Mouse (Mus musculus): Measurements from ENCODE around the gene Nudt7.

The Nudt7 gene

GRCm38 (mm10) chr8:114133510-114134362 lies at the start of gene Nudt7:
Nudt7 (plus strand) TSS chr8:114133557.
- DNase-seq (ENCODE audit: inconsistent age in 2 of 2, low spot score in 1 of 2): peak; percentile 94 to 97

- no peak for DNase-seq (ENCODE audit: inconsistent age in 2 of 2, low spot score in 1 of 2)
Measured at GRCm38 (mm10) chr8:114087932-114088331, 45.4 kb upstream of the Nudt7 start.

- peak in 1 of 2 experiments; percentile 50 for DNase-seq (ENCODE audit: inconsistent age in 2 of 2, low spot score in 1 of 2)
Measured at GRCm38 (mm10) chr8:114090736-114091135, 42.6 kb upstream of the Nudt7 start.

- no peak for DNase-seq (ENCODE audit: inconsistent age in 2 of 2, low spot score in 1 of 2)
Measured at GRCm38 (mm10) chr8:114093321-114093720, 40.0 kb upstream of the Nudt7 start.

- DNase-seq (ENCODE audit: inconsistent age in 2 of 2, low spot score in 1 of 2): peak; percentile 7 to 90
Measured at GRCm38 (mm10) chr8:114094526-114094925, 38.8 kb upstream of the Nudt7 start.

- no peak for DNase-seq (ENCODE audit: inconsistent age in 2 of 2, low spot score in 1 of 2)
Measured at GRCm38 (mm10) chr8:114100561-114101206, 32.7 kb upstream of the Nudt7 start.

- no peak for DNase-seq (ENCODE audit: inconsistent age in 2 of 2, low spot score in 1 of 2)
Measured at GRCm38 (mm10) chr8:114103401-114103800, 30.0 kb upstream of the Nudt7 start.

- peak in 1 of 2 experiments; percentile 43 for DNase-seq (ENCODE audit: inconsistent age in 2 of 2, low spot score in 1 of 2)
Measured at GRCm38 (mm10) chr8:114105971-114106370, 27.4 kb upstream of the Nudt7 start.

GRCm38 (mm10) chr8:114109365-114110140 lies 23.8 kb upstream of the Nudt7 start:
- DNase-seq (ENCODE audit: inconsistent age in 2 of 2, low spot score in 1 of 2): no peak

- no peak for DNase-seq (ENCODE audit: inconsistent age in 2 of 2, low spot score in 1 of 2)
Measured at GRCm38 (mm10) chr8:114115076-114115475, 18.3 kb upstream of the Nudt7 start.

GRCm38 (mm10) chr8:114116049-114116448 lies 17.3 kb upstream of the Nudt7 start:
- DNase-seq (ENCODE audit: inconsistent age in 2 of 2, low spot score in 1 of 2): no peak

- no peak for DNase-seq (ENCODE audit: inconsistent age in 2 of 2, low spot score in 1 of 2)
Measured at GRCm38 (mm10) chr8:114117439-114117838, 15.9 kb upstream of the Nudt7 start.

GRCm38 (mm10) chr8:114121781-114122180 lies 11.6 kb upstream of the Nudt7 start:
- DNase-seq (ENCODE audit: inconsistent age in 2 of 2, low spot score in 1 of 2): peak; percentile 59 to 78

GRCm38 (mm10) chr8:114123611-114124010 lies 9.7 kb upstream of the Nudt7 start:
- DNase-seq (ENCODE audit: inconsistent age in 2 of 2, low spot score in 1 of 2): no peak

- DNase-seq (ENCODE audit: inconsistent age in 2 of 2, low spot score in 1 of 2): no peak
Measured at GRCm38 (mm10) chr8:114124084-114124750, 9.1 kb upstream of the Nudt7 start.

GRCm38 (mm10) chr8:114130838-114131237 lies 2.5 kb upstream of the Nudt7 start:
- DNase-seq (ENCODE audit: inconsistent age in 2 of 2, low spot score in 1 of 2): peak in 1 of 2 experiments; percentile 59

GRCm38 (mm10) chr8:114131421-114131820 lies 1.9 kb upstream of the Nudt7 start:
- DNase-seq (ENCODE audit: inconsistent age in 2 of 2, low spot score in 1 of 2): no peak

GRCm38 (mm10) chr8:114133050-114133509 lies 277 bp upstream of the Nudt7 start:
- peak in 1 of 2 experiments; percentile 49 for DNase-seq (ENCODE audit: inconsistent age in 2 of 2, low spot score in 1 of 2)

- no peak for DNase-seq (ENCODE audit: inconsistent age in 2 of 2, low spot score in 1 of 2)
Measured at GRCm38 (mm10) chr8:114136750-114137149, 3.4 kb downstream of the Nudt7 start.

- peak; percentile 18 to 55 for DNase-seq (ENCODE audit: inconsistent age in 2 of 2, low spot score in 1 of 2)
Measured at GRCm38 (mm10) chr8:114137181-114137580, 3.8 kb downstream of the Nudt7 start.

- DNase-seq (ENCODE audit: inconsistent age in 2 of 2, low spot score in 1 of 2): peak in 1 of 2 experiments; percentile 56
Measured at GRCm38 (mm10) chr8:114140437-114140836, 7.1 kb downstream of the Nudt7 start.

All from adrenal gland, adult (tissue).